Mouse (Mus musculus) neural tube, embryonic 13.5 days (tissue): ENCODE measurements around the gene Gng10. TPM values are rescaled to one million over a fixed set of nuclear protein-coding genes. Genes with fewer than 3 reads are reported as not detected.
A peak's percentile ranks its signal among the peaks of the same experiment; 100 is the strongest.

Source experiments
- ATAC-seq: fragments of 200-750 bp; cut with Nextera tagmentation; 2 replicates; pipeline ENCODE4 v1.8.0; 2017; ENCODE audit warnings: low read depth, mild to moderate bottlenecking, moderate TSS enrichment, moderate library complexity
- H3K27ac ChIP-seq: fragments of 300-500 bp; sonication (generic); replicated peaks from 2 replicates; pipeline ENCODE4 v1.5.1; 2015; ENCODE audit warnings: moderate library complexity, mild to moderate bottlenecking, inconsistent platforms
- H3K27me3 ChIP-seq: fragments of 300-500 bp; sonication (generic); 2 replicates; pipeline ENCODE4 v1.6.1; 2015; ENCODE audit warnings: mild to moderate bottlenecking, inconsistent platforms
- H3K36me3 ChIP-seq: fragments of 300-500 bp; sonication (generic); 2 replicates; pipeline ENCODE4 v1.6.1; 2015; ENCODE audit warnings: mild to moderate bottlenecking, inconsistent platforms
- H3K4me1 ChIP-seq: fragments of 300-500 bp; sonication (generic); replicated peaks from 2 replicates; pipeline ENCODE4 v1.6.1; 2015; ENCODE audit warnings: inconsistent platforms
- H3K4me2 ChIP-seq: fragments of 300-500 bp; sonication (generic); 2 replicates; pipeline ENCODE4 v1.6.1; 2015; ENCODE audit warnings: inconsistent platforms, mild to moderate bottlenecking, moderate library complexity
- H3K4me3 ChIP-seq: fragments of 300-500 bp; sonication (generic); 2 replicates; pipeline ENCODE4 v1.5.1; 2015; ENCODE audit warnings: mild to moderate bottlenecking, inconsistent platforms
- H3K9ac ChIP-seq: fragments of 300-500 bp; sonication (generic); 2 replicates; pipeline ENCODE4 v1.6.1; 2015; ENCODE audit warnings: moderate library complexity, mild to moderate bottlenecking, inconsistent platforms
- H3K9me3 ChIP-seq: fragments of 300-500 bp; sonication (generic); 2 replicates; pipeline ENCODE4 v1.6.1; 2016; ENCODE audit warnings: inconsistent platforms
- WGBS: fragments of 180-500 bp; shearing (Covaris S2); methylation state at CpG from one replicate; pipeline ENCODE4 v1.1.7; 2015; 5-methylcytosine and 5-hydroxymethylcytosine counted together
- polyA plus RNA-seq: library from polyadenylated mRNA; unstranded; fragments of >200 nt; fragmentation: Nextera tagmentation; extraction: Ambion mirVana; gene quantifications from 2 replicates; pipeline ENCODE4 v1.2.1, GENCODE M21; 2015

Gene Gng10
- polyA plus RNA-seq, 1 experiment from 2014 or later = 161 TPM

GRCm38 (mm10) chr4:59000614-59001013 lies 34.3 kb upstream of the Gng10 start:
- Histone ChIP-seq H3K27ac (no peak overlapping the region), H3K9ac (no peak overlapping the region), H3K4me1 (peaks cover 26% of the 10 kb centered on the region), H3K27me3 (no peaks in the 10 kb centered on the region), H3K36me3 (no peaks in the 10 kb centered on the region), H3K4me2 (no peak overlapping the region), H3K4me3 (no peak overlapping the region), H3K9me3 (no peaks in the 10 kb centered on the region)
- WGBS = 0% methylated on average over 2 of the region's 2 CpGs
- ATAC-seq = no peak

- no peaks in the 10 kb centered on the region for H3K9me3 ChIP-seq
- H3K27me3 ChIP-seq = no peaks in the 10 kb centered on the region
- H3K4me1 ChIP-seq = peaks cover 34% of the 10 kb centered on the region
- WGBS = under 1% methylated on average over 86 of the region's 89 CpGs
- H3K4me3 ChIP-seq = peak within 1 kb of the TSS; percentile 95
- peak within 1 kb of the TSS; percentile 97 for H3K9ac ChIP-seq
- peak; percentile 99 for ATAC-seq
- H3K4me2 ChIP-seq = peak within 1 kb of the TSS; percentile 91
- H3K27ac ChIP-seq = peak within 1 kb of the TSS; percentile 92
- H3K36me3 ChIP-seq = no peaks in the 10 kb centered on the region
Measured at GRCm38 (mm10) chr4:59002948-59003805, 31.7 kb upstream of the Gng10 start, which contains the start of gene Gm20503. Gene Gm20503, plus strand, starts transcription at chr4:59003210.

- no peak overlapping the region for H3K27ac ChIP-seq
- WGBS = 35% methylated on average over 7 of the region's 7 CpGs
- no peaks in the 10 kb centered on the region for H3K9me3 ChIP-seq
- peaks cover 34% of the 10 kb centered on the region for H3K4me1 ChIP-seq
- H3K27me3 ChIP-seq = no peaks in the 10 kb centered on the region
- no peaks in the 10 kb centered on the region for H3K36me3 ChIP-seq
- ATAC-seq = no peak
- H3K9ac ChIP-seq = peak overlapping the region; percentile 97
- peak overlapping the region; percentile 91 for H3K4me2 ChIP-seq
- H3K4me3 ChIP-seq = peak overlapping the region; percentile 95
Measured at GRCm38 (mm10) chr4:59003806-59004200, 31.1 kb upstream of the Gng10 start.

GRCm38 (mm10) chr4:59006211-59006610 lies 28.7 kb upstream of the Gng10 start:
- WGBS = 67% methylated on average over 8 of the region's 8 CpGs
- no peaks in the 10 kb centered on the region for H3K9me3 ChIP-seq
- no peak for ATAC-seq

GRCm38 (mm10) chr4:59007016-59007415 lies 27.9 kb upstream of the Gng10 start:
- Histone ChIP-seq H3K9me3 (no peaks in the 10 kb centered on the region), H3K27me3 (no peaks in the 10 kb centered on the region), H3K4me2 (no peak overlapping the region), H3K4me1 (peaks cover 34% of the 10 kb centered on the region), H3K9ac (no peak overlapping the region), H3K27ac (no peak overlapping the region), H3K4me3 (no peak overlapping the region), H3K36me3 (no peaks in the 10 kb centered on the region)
- no peak for ATAC-seq
- 85% methylated on average over 6 of the region's 6 CpGs for WGBS

More at GRCm38 (mm10) chr4:59006211-59006610, 28.7 kb upstream of the Gng10 start:
- H3K4me1 ChIP-seq = peaks cover 34% of the 10 kb centered on the region
- no peaks in the 10 kb centered on the region for H3K36me3 ChIP-seq
- H3K9ac ChIP-seq = no peak overlapping the region
- H3K4me2 ChIP-seq = no peak overlapping the region
- no peaks in the 10 kb centered on the region for H3K27me3 ChIP-seq
- no peak overlapping the region for H3K4me3 ChIP-seq
- no peak overlapping the region for H3K27ac ChIP-seq

GRCm38 (mm10) chr4:59007974-59008373 lies 26.9 kb upstream of the Gng10 start:
- no peaks in the 10 kb centered on the region for H3K9me3 ChIP-seq
- H3K9ac ChIP-seq = no peak overlapping the region
- no peak for ATAC-seq
- no peaks in the 10 kb centered on the region for H3K36me3 ChIP-seq
- no peak overlapping the region for H3K4me3 ChIP-seq
- WGBS = 73% methylated on average over 5 of the region's 5 CpGs
- H3K27me3 ChIP-seq = no peaks in the 10 kb centered on the region
- no peak overlapping the region for H3K27ac ChIP-seq
- H3K4me1 ChIP-seq = peaks cover 29% of the 10 kb centered on the region
- no peak overlapping the region for H3K4me2 ChIP-seq

- H3K9me3 ChIP-seq = no peaks in the 10 kb centered on the region
- ATAC-seq = no peak
- peaks cover 22% of the 10 kb centered on the region for H3K4me1 ChIP-seq
- H3K9ac ChIP-seq = no peak overlapping the region
- H3K36me3 ChIP-seq = no peaks in the 10 kb centered on the region
- no peak overlapping the region for H3K4me3 ChIP-seq
- no peak overlapping the region for H3K4me2 ChIP-seq
- WGBS = 89% methylated on average over 7 of the region's 7 CpGs
- H3K27me3 ChIP-seq = no peaks in the 10 kb centered on the region
- H3K27ac ChIP-seq = no peak overlapping the region
Measured at GRCm38 (mm10) chr4:59009186-59009585, 25.7 kb upstream of the Gng10 start.

- Histone ChIP-seq H3K4me1 (peaks cover 17% of the 10 kb centered on the region), H3K4me3 (no peak overlapping the region), H3K9me3 (no peaks in the 10 kb centered on the region), H3K4me2 (no peak overlapping the region), H3K27ac (no peak overlapping the region), H3K27me3 (no peaks in the 10 kb centered on the region), H3K36me3 (no peaks in the 10 kb centered on the region), H3K9ac (no peak overlapping the region)
- no peak for ATAC-seq
- WGBS = 77% methylated on average over 4 of the region's 4 CpGs
Measured at GRCm38 (mm10) chr4:59009696-59010095, 25.2 kb upstream of the Gng10 start.

GRCm38 (mm10) chr4:59011446-59011845 lies 23.4 kb upstream of the Gng10 start:
- Histone ChIP-seq H3K4me3 (no peak overlapping the region), H3K27me3 (no peaks in the 10 kb centered on the region), H3K9me3 (no peaks in the 10 kb centered on the region), H3K4me1 (no peaks in the 10 kb centered on the region), H3K36me3 (no peaks in the 10 kb centered on the region), H3K4me2 (no peak overlapping the region), H3K9ac (no peak overlapping the region), H3K27ac (no peak overlapping the region)
- WGBS = 91% methylated on average over 3 of the region's 3 CpGs
- no peak for ATAC-seq

- no peaks in the 10 kb centered on the region for H3K27me3 ChIP-seq
- H3K9me3 ChIP-seq = no peaks in the 10 kb centered on the region
- WGBS = 91% methylated on average over 3 of the region's 3 CpGs
- H3K9ac ChIP-seq = no peak overlapping the region
- no peaks in the 10 kb centered on the region for H3K4me1 ChIP-seq
- no peak overlapping the region for H3K4me3 ChIP-seq
- peaks cover 23% of the 10 kb centered on the region for H3K36me3 ChIP-seq
- no peak overlapping the region for H3K4me2 ChIP-seq
- H3K27ac ChIP-seq = no peak overlapping the region
- ATAC-seq = no peak
Measured at GRCm38 (mm10) chr4:59015181-59015580, 19.7 kb upstream of the Gng10 start.

- H3K4me2 ChIP-seq = no peak overlapping the region
- H3K9ac ChIP-seq = no peak overlapping the region
- WGBS = 98% methylated on average over 2 of the region's 2 CpGs
- H3K27me3 ChIP-seq = no peaks in the 10 kb centered on the region
- peaks cover 30% of the 10 kb centered on the region for H3K36me3 ChIP-seq
- no peaks in the 10 kb centered on the region for H3K9me3 ChIP-seq
- no peak overlapping the region for H3K4me3 ChIP-seq
- ATAC-seq = no peak
- H3K4me1 ChIP-seq = no peaks in the 10 kb centered on the region
- H3K27ac ChIP-seq = no peak overlapping the region
Measured at GRCm38 (mm10) chr4:59016922-59017321, 18.0 kb upstream of the Gng10 start.

- H3K9me3 ChIP-seq = peaks cover 3% of the 10 kb centered on the region; the same call in 1 of the 2 replicates
- H3K9ac ChIP-seq = peak overlapping the region; percentile 87
- peak overlapping the region; percentile 65 for H3K4me2 ChIP-seq
- no peaks in the 10 kb centered on the region for H3K27me3 ChIP-seq
- 80% methylated on average over 10 of the region's 10 CpGs for WGBS
- ATAC-seq = no peak
- H3K27ac ChIP-seq = peak overlapping the region; percentile 94
- H3K36me3 ChIP-seq = peaks cover 5% of the 10 kb centered on the region; the same call in 1 of the 2 replicates
- peak overlapping the region; percentile 68 for H3K4me3 ChIP-seq
- H3K4me1 ChIP-seq = peaks cover 18% of the 10 kb centered on the region
Measured at GRCm38 (mm10) chr4:59034325-59034917, 467 bp upstream of the Gng10 start.
